Mouse (Mus musculus) intestine, embryonic 16.5 days (tissue): Measurements from ENCODE around the gene Rnf167. TPM values are rescaled to one million over a fixed set of nuclear protein-coding genes. Genes with fewer than 3 reads are reported as not detected.

Source experiments
- ATAC-seq: fragments of 200-750 bp; cut with Nextera tagmentation; 2 replicates; pipeline ENCODE4 v1.8.0; 2017; ENCODE audit warnings: moderate TSS enrichment, moderate library complexity
- H3K27ac ChIP-seq: fragments of 300-500 bp; sonication (generic); 2 replicates; pipeline ENCODE4 v1.5.1; 2014; ENCODE audit warnings: mild to moderate bottlenecking, low read length
- H3K27me3 ChIP-seq: fragments of 300-500 bp; sonication (generic); replicated peaks from 2 replicates; pipeline ENCODE4 v1.6.1; 2014; ENCODE audit warnings: low read length, control low read depth, mixed read lengths; ENCODE audit not compliant: control insufficient read depth, insufficient read depth
- H3K36me3 ChIP-seq: fragments of 300-500 bp; sonication (generic); 2 replicates; pipeline ENCODE4 v1.6.1; 2014; ENCODE audit warnings: low read length, control low read depth; ENCODE audit not compliant: control insufficient read depth, insufficient read depth
- H3K4me1 ChIP-seq: fragments of 300-500 bp; sonication (generic); 2 replicates; pipeline ENCODE4 v1.6.1; 2014; ENCODE audit warnings: low read length, control low read depth, mixed read lengths; ENCODE audit not compliant: control insufficient read depth, insufficient read depth
- H3K4me2 ChIP-seq: fragments of 300-500 bp; sonication (generic); 2 replicates; pipeline ENCODE4 v1.6.1; 2014; ENCODE audit warnings: low read depth, low read length, control low read depth
- H3K4me3 ChIP-seq: fragments of 300-500 bp; sonication (generic); 2 replicates; pipeline ENCODE4 v1.5.1; 2014; ENCODE audit warnings: mild to moderate bottlenecking, low read length
- H3K9ac ChIP-seq: fragments of 300-500 bp; sonication (generic); 2 replicates; pipeline ENCODE4 v1.6.1; 2014; ENCODE audit warnings: low read depth, low read length
- H3K9me3 ChIP-seq: fragments of 300-500 bp; sonication (generic); 2 replicates; pipeline ENCODE4 v1.6.1; 2016; ENCODE audit warnings: low read length, control low read depth; ENCODE audit not compliant: control insufficient read depth
- WGBS: fragments of 180-500 bp; shearing (Covaris S2); extraction: QIAGEN DNeasy Blood & Tissue Kit; methylation state at CpG from one replicate; pipeline ENCODE4 v1.1.7; 2014; 5-methylcytosine and 5-hydroxymethylcytosine counted together
- polyA plus RNA-seq: library from polyadenylated mRNA; unstranded; fragments of >200 nt; fragmentation: Nextera tagmentation; extraction: Ambion mirVana; gene quantifications from 2 replicates; pipeline ENCODE4 v1.2.1, GENCODE M21; 2015

Rnf167 gene
- polyA plus RNA-seq, 1 experiment from 2014 or later = 123 TPM

DNA sequence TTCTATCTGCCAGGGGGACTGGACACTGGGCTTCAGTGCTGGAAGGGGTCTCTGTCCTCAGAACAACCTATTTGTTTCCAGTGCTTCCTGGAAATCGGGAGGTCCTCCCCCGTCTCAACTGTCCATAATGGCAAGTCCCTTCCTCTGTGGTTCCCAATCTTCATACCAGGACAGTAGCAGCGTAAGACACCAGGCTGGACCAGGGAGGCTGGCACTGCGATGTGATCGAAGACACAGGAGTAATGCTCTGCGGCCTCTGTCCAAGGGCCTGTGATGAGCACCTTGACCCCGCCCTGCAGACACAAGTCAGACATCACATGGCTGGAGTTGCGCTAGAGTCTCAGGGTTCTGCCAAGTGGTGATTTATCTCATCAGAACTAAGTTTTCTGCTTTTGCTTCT, 32.3 kb downstream of the Rnf167 start:
- Histone ChIP-seq H3K9me3 (no peaks in the 10 kb centered on the region), H3K4me3 (no peak overlapping the region), H3K27me3 (no peaks in the 10 kb centered on the region), H3K27ac (no peak overlapping the region), H3K36me3 (peaks cover 8% of the 10 kb centered on the region; the same call in 1 of the 2 replicates), H3K4me1 (peaks cover 5% of the 10 kb centered on the region), H3K4me2 (no peak overlapping the region), H3K9ac (no peak overlapping the region)
- 95% methylated on average over 8 of the region's 8 CpGs for WGBS
- ATAC-seq = no peak

- Histone ChIP-seq H3K4me1 (peaks cover 7% of the 10 kb centered on the region), H3K9ac (no peak overlapping the region), H3K4me3 (no peak overlapping the region), H3K9me3 (no peaks in the 10 kb centered on the region), H3K27ac (no peak overlapping the region), H3K27me3 (no peaks in the 10 kb centered on the region), H3K36me3 (peaks cover 7% of the 10 kb centered on the region; the same call in 1 of the 2 replicates), H3K4me2 (no peak overlapping the region)
- no peak for ATAC-seq
- 85% methylated on average over 8 of the region's 8 CpGs for WGBS
These were observed 32.9 kb downstream of the Rnf167 start for GRCm38 (mm10) chr11:70679894-70680293.

- Histone ChIP-seq H3K27me3 (no peaks in the 10 kb centered on the region), H3K36me3 (peaks cover 3% of the 10 kb centered on the region; the same call in 1 of the 2 replicates), H3K9ac (no peak overlapping the region), H3K27ac (no peak overlapping the region), H3K4me2 (no peak overlapping the region), H3K9me3 (no peaks in the 10 kb centered on the region), H3K4me3 (no peak overlapping the region), H3K4me1 (peaks cover 12% of the 10 kb centered on the region)
- ATAC-seq = no peak
- WGBS = 69% methylated on average over 12 of the region's 12 CpGs
These were observed 34.1 kb downstream of the Rnf167 start for GRCm38 (mm10) chr11:70681170-70681569.

DNA sequence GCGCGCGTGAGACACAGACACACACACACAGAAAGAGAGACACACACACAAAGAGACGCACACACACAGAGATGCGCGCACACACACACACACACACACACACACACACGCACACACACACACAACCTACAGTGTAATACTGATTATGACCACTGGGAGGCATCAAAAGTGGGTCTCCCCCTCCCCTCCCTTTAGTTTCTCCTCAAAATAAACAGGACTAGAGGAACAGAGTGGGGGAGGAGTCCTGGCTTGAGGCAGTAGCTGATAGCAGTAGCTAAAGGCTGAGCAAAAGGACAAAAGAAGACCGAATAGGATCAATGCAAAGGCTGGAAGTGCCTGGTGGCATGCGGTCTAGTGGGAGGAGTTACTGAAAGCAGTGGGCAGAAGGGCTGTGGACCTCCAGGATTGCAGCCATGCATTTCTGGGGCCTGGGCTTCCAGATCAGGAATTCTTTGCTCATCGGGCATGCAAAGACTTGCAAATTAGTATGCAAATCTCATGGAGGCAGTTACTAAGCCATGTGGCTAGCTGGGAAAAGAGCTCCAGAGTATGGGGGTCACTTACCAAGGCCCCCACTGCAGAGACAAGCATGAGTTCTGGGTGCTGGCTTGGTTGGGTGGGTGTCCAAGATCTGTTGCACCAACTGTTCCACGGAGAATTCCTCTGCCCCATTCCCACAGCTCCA, 35.0 kb downstream of the Rnf167 start:
- no peak overlapping the region for H3K27ac ChIP-seq
- no peaks in the 10 kb centered on the region for H3K9me3 ChIP-seq
- no peak; the same call in 1 of the 2 replicates for ATAC-seq
- H3K9ac ChIP-seq = no peak overlapping the region
- H3K4me3 ChIP-seq = no peak overlapping the region
- H3K36me3 ChIP-seq = peaks cover 3% of the 10 kb centered on the region; the same call in 1 of the 2 replicates
- H3K4me1 ChIP-seq = peaks cover 20% of the 10 kb centered on the region
- WGBS = 28% methylated on average over 11 of the region's 11 CpGs
- H3K27me3 ChIP-seq = no peaks in the 10 kb centered on the region
- H3K4me2 ChIP-seq = no peak overlapping the region

DNA sequence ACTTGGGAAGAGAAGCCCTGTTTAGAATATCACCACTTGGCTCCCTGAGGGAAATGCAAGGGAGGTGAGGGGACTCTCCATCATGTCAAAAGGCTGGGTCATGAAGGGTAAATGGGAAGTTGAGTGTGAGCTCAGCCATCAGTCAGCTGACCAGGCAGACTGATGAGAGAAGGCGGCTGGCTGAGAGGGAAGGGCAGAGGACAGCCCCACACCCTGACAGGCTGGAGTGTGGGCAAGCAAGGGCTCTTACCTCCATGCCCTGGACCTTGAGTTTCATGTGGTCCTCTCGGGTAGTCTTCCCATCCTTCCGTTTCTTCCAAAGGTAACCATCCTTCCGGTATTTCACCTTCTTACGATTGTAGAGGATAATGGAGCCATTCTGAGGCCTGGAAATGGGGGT, 36.6 kb downstream of the Rnf167 start:
- H3K4me2 ChIP-seq = no peak overlapping the region
- peaks cover 3% of the 10 kb centered on the region; the same call in 1 of the 2 replicates for H3K36me3 ChIP-seq
- ATAC-seq = no peak

DNA sequence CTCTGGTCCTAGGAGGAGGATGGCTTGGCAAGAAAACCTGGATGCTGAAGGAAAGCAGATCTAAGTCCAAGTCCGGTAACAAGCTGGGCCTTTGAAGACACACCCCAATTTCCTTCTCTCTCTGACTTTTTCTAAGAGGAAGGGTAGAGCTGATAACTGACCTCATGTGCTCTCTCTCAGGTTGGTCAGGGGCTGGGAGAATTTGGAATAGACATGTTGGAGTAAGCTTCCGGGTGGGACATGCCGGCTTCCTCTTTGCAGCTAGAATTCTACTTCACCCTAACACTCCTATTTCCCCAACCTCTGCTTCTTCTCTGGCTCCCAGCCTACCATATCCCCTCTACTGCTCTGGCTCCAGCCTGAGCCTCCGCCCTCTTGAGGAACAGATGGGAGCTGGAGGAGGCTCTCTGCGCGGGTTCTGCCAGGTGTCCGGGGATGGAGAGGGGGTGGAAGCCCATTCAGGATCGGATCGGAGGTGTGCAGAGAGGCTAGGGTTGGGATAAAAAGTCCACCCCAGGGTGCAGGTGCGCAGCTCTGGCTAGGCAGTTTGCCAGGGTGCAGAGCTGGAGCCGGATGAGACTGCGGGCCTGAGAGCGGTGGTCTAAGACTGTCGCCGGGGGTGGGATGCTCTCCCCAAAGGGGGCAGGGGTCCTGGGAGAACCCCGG, 40.0 kb downstream of the Rnf167 start:
- Histone ChIP-seq H3K4me1 (peaks cover 36% of the 10 kb centered on the region), H3K36me3 (0 out of 2 replicates have a peak, but pooled peaks cover 3% of the 10 kb centered on the region), H3K27me3 (no peaks in the 10 kb centered on the region), H3K4me2 (peak overlapping the region; percentile 92), H3K9ac (peak overlapping the region; percentile 93), H3K9me3 (no peaks in the 10 kb centered on the region), H3K4me3 (peak overlapping the region; percentile 90), H3K27ac (peak overlapping the region; percentile 93)
- ATAC-seq = peak; percentile 57
- 3% methylated on average over 16 of the region's 16 CpGs for WGBS

More for the DNA sequence above, 36.6 kb downstream of the Rnf167 start:
- Histone ChIP-seq H3K4me1 (peaks cover 26% of the 10 kb centered on the region), H3K27me3 (no peaks in the 10 kb centered on the region), H3K9ac (no peak overlapping the region), H3K9me3 (no peaks in the 10 kb centered on the region), H3K4me3 (no peak overlapping the region), H3K27ac (no peak overlapping the region)
- 83% methylated on average over 5 of the region's 5 CpGs for WGBS

DNA sequence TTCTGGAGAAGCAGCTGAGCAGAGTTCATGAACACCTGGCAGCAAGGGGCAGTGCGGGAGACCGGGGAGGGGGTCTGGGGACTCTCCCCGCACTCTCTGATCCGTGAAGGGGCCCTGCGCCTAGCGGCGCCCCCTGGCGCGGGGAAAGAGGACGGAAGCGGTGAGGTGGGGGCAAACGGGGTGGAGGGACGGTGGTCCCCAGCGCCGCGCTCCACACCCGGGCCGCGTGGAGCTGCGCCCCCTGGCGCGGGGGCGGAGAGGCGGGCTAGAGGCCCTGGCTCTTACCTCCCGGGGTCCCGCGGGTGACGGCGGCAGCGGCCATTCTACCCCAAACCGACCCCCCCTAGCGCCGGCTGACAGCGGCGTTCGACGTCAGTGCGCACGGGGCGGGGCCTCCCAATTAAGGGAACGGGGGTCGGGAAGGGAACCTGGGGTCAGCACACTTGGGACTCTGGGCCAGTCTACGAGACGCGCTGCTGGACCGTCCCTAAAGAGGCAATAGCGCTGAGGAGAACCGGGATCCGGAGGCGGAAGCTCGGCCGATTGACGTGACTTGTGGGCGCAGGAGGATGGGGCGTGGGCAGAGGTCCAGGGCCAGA, 40.7 kb downstream of the Rnf167 start, which contains the start of gene Camta2:
TSS of gene Camta2 (minus strand) at position 505 of the 599 bp plus-strand sequence.
- Histone ChIP-seq H3K4me2 (peak within 1 kb of the TSS; percentile 92), H3K36me3 (0 out of 2 replicates have a peak, but pooled peaks cover 3% of the 10 kb centered on the region), H3K27ac (peak within 1 kb of the TSS; percentile 93), H3K27me3 (no peaks in the 10 kb centered on the region), H3K4me3 (peak within 1 kb of the TSS; percentile 90), H3K9ac (peak within 1 kb of the TSS; percentile 93), H3K4me1 (peaks cover 32% of the 10 kb centered on the region), H3K9me3 (no peaks in the 10 kb centered on the region)
- ATAC-seq = peak; percentile 69
- WGBS = under 1% methylated on average over 47 of the region's 55 CpGs

- peaks cover 32% of the 10 kb centered on the region for H3K4me1 ChIP-seq
- H3K9ac ChIP-seq = peak overlapping the region; percentile 93
- no peaks in the 10 kb centered on the region for H3K9me3 ChIP-seq
- H3K36me3 ChIP-seq = no peaks in the 10 kb centered on the region
- no peaks in the 10 kb centered on the region for H3K27me3 ChIP-seq
- 19% methylated on average over 8 of the region's 8 CpGs for WGBS
- peak overlapping the region; percentile 93 for H3K27ac ChIP-seq
- H3K4me3 ChIP-seq = peak overlapping the region; percentile 90
- peak overlapping the region; percentile 92 for H3K4me2 ChIP-seq
- ATAC-seq = no peak
These were observed 41.3 kb downstream of the Rnf167 start for GRCm38 (mm10) chr11:70688372-70688771.

DNA sequence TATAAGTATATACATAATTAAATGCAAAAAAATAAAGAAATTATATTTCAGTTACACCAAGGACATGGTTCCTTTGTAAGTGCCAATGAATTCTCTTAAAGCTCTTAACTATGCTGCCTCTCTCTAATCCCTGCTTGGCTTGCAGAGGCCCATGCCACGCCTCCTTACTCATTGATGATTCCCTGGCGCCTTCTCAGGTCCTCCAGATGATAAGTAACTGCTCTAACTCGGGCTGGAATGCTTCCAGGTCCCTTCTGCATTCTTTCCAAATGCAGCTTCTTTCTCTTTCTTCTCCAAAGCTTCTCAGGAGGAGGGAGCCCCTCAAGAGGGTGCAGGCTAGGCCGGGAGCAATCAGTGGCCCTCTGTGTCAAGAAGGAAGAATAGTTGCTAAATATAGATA, 42.5 kb downstream of the Rnf167 start:
- ATAC-seq = no peak
- Histone ChIP-seq H3K4me3 (no peak overlapping the region), H3K36me3 (no peaks in the 10 kb centered on the region), H3K27me3 (no peaks in the 10 kb centered on the region), H3K9ac (no peak overlapping the region), H3K4me2 (no peak overlapping the region), H3K4me1 (peaks cover 32% of the 10 kb centered on the region), H3K9me3 (no peaks in the 10 kb centered on the region), H3K27ac (no peak overlapping the region)
- 37% methylated on average over 4 of the region's 4 CpGs for WGBS
